Mouse (Mus musculus) c-Kit-positive CD71-negative TER-119-negative erythroid progenitor cells, embryonic 14.5 days (primary cell): Measurements from ENCODE around the gene Wipf2.
"Not testable (repeated sequence)": the region's sequence is repeated elsewhere in the genome, so short reads cannot be mapped to it uniquely, and the experiment has no call there.

Experiments used
- DNase-seq: peaks from one replicate; pipeline ENCODE4 v3.0.0-alpha.2; 2013; ENCODE audit warnings: low read depth

Gene Wipf2

DNA sequence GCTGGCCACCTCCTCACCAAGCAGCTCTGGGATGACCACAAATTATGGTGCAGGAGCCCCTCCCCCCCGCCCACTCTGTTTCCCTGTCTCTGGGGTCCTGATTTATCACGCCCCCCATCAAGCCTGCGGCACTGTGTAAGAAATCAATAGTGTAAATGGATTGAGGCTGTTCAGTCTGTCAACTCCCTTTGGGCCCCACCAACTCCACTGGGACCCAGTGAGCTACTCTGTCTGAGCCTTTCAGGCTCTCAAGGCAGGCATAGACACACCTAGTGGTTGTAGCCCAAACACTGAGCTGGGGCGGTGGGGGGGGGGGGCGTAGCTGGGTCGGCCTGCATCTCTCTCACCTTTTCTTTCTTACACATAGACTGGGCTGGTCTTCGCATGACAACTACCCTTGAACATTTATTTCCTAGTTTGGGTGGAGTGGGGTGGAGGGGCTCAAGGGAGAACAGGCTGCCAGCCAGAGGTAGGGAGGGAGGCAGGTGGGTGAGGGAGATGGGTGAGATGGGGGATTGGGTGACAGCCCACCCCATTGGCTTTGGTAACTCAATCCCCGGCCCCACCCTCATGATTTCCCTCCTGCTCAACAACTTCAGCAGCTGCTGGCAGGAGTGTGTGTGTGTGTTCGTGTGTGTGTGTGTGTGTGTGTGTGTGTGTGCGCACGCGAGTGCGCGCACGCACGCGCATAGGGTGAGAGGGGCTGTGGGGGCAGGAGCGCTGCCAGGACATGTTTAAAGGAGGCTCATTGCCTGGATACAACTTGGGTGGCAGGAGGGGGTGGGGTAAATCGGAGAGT lies 69.1 kb downstream of the Wipf2 start:
- DNase-seq = no peak

DNA sequence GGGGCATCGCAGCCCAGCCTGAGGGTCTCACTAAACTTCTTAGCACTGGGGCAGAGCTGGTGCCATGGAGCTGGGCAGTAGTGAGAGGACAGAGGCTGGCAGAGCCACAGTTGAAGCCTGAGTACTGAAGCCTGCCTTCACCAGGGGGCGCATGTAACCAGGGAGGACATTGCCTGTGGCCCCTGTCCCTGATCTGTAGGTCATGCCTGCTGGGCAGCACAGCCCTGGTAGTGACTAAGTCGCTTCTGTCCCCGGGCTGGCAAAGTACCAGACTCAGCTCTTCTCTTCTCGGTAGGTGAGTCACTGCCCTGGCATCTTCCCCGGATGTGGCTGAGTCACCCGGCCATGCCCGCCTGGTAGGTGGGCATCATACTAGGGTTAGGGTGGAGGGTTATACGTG lies 69.7 kb downstream of the Wipf2 start:
- no peak for DNase-seq

DNA sequence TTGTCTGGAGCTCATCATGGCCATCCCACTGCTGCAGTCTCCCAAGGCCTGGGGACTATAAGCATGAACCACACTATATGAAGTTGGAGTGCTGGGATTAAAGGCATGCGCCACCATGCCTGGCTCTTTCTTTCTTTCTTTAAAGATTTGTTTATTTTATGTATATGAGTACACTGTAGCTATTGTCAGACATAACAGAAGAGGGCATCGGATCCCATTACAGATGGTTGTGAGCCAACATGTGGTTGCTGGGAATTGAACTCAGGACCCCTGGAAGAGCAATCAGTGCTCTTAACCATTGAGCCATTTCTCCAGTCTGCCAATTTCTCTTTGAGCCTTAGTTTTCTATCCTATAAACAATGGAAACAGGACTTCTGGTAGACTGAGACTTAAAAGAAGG lies 70.4 kb downstream of the Wipf2 start:
- not testable (repeated sequence) for DNase-seq

DNA sequence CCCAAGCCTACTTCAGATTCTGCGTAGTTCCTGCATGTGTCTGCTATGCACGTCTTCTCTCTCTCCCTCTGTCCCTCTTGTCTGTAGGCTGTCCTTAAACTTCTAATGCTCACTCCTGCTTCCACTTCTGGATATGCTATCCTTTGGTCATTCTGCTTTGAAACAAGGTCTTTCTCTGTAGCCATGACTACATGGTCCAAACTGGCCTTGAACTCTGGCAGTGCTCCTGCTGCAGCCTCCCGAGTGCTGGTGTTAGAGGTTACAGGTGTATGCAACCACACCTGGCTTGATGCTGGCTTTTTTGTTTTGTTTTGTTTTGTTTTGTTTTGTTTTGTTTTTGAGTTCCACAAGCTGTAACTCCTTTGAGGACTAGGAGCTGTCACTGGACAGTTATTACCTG lies 70.9 kb downstream of the Wipf2 start:
- no peak for DNase-seq

DNA sequence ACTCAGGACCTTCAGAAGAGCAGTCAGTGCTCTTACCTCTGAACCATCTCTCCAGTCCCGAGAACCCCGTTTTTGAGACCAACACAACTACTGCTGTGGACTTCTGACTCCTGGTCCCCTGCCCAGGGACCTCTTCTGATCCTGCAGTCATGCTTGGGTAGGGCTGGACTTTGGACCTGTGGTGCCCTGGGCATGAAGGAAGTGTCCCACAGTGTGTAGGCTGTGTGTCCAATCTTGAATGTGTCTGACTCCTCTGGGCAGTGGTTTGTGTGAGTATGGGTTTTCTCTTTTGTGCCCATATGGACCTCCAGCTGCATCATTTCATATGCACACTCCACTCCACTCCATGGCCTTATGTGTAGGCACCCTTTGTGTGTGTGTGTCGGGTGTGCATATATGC lies 71.7 kb downstream of the Wipf2 start:
- DNase-seq = no peak

DNA sequence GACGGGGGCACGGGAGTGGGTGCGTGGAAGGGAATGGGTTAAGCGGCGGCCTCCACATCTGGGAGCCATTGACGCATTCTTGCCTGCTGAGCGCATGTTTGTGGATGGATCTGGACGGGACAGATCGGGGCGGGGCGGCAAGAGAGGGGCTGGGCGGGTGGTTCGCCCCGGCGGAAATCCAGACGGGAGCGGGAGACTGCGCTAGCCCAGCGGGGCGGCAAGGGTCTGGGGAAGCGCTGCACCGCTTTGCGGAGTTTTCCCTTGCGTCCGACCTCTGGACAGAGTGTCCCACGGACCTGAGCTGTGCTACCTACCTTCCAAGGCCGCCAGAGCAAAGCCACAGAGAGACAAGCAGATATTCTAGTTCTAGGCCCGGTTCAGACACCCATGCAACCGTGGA lies 72.7 kb downstream of the Wipf2 start:
- DNase-seq = no peak

DNA sequence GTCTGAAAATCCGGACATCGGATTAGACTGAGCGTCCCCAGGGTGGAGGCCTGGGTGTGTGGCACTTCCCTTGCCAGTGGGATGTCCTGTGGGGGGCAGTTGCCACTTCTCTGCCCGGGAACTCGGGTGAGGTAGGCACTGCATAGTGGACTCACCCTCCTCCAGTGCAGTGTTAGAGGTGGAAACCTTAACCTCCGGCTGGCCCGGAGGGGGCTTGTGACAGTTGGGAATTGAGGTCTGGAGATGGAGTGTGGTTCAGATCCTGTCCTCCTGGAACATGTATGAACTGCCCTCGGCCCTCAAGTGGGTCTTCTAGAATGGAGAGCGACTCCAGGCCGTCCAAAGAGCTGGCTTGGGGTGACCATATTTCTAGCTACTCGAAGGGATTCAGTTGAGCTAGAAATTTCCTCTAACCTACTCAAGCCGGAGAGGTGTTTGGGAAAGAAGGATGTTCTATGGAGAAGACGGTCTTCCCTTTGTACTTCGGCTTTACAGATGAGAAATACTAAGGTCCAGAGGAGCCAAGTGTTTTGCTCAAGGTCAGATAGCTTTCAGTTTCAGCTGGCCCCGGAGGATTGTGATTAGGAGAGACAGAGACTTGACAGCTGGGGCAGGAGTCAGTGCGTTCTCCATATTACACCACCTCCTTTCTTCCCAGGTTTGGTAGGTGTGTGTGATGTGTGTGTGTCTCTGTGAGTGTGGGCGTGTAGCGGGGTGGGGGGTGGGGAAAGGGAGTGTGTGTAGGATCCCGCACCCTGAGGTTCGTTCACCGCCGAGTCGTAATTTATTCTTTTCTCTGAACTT lies 73.4 kb downstream of the Wipf2 start:
- DNase-seq = no peak

DNA sequence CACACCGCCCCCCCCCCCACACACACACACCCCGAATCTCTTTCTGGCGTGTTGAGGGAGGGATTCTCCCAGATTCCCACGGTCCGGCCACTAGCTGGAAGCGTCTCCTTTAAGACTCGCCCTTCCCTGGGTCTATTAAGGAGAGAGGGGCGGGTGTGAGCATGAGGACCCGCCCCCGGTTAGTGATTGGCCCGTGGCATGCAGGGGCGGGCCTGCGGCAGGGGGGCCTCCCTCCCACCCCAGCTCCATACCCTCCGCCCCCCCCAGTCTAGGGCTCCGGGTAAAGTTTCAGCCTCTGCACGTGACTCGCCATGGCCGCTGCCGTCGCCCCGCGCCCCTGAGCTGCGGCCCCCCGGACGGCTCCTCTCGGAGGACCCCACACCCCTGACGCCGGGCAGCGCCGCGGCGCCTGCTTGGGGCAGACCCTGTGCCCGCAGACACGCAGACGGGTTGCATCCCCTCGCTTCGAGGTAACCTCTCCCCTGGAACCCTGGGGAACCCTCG lies 74.0 kb downstream of the Wipf2 start:
- no peak for DNase-seq

DNA sequence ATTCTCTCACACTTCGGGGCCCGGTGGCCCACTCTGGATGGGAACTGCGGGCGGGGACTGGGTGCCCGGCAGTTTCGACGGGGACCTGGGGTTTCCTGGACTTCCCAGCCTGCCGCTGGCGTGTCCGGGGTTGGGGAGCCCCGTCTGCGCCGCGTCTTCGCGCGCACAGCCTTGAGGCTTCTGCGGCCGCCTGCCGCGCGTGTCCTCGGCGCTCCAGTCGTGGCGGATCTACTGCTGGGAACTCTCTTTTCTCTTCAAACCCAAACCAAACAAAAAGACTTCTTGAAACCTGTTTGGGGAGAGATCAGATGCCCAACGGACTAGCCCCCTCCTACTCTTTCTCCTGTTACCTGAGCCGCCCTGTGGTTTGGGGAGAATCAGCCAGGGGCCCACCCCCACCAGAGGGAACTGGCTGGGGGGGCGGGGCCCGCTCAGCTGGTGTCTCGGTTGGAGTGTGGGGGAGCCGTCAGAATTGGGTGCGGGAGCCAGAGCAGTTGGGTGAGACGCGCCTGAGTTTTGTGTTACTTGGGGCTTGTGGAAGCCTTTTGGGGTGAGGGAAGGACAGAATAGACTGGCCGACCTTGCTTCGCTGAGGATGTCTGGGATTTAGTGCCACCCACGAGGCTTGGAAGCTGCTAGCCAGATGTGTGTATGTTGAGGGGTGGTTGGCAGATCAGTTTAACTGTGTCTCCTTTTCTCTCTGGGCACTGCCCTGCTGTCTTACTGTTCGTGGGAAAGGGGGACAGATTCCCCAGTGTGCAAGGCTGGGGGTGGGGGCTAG lies 74.7 kb downstream of the Wipf2 start:
- DNase-seq = no peak

DNA sequence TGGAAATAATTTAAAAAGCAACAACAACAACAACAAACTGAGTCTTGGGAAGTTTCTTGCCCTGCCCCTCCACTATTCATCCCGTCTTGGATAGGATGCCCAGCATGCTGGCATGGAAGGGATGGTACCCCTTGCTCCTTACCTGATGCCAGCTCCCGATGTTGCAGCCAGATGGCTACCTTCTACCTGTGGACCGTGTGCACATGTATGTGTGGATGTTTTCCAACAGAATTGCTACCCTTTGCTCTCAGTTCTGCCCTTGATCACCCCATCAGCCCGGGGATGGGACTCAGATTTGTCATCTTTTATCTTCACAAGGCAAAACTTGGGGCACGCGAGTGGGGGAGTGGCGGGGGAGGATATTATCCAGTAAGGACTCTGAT lies 75.3 kb downstream of the Wipf2 start:
- DNase-seq = no peak

DNA sequence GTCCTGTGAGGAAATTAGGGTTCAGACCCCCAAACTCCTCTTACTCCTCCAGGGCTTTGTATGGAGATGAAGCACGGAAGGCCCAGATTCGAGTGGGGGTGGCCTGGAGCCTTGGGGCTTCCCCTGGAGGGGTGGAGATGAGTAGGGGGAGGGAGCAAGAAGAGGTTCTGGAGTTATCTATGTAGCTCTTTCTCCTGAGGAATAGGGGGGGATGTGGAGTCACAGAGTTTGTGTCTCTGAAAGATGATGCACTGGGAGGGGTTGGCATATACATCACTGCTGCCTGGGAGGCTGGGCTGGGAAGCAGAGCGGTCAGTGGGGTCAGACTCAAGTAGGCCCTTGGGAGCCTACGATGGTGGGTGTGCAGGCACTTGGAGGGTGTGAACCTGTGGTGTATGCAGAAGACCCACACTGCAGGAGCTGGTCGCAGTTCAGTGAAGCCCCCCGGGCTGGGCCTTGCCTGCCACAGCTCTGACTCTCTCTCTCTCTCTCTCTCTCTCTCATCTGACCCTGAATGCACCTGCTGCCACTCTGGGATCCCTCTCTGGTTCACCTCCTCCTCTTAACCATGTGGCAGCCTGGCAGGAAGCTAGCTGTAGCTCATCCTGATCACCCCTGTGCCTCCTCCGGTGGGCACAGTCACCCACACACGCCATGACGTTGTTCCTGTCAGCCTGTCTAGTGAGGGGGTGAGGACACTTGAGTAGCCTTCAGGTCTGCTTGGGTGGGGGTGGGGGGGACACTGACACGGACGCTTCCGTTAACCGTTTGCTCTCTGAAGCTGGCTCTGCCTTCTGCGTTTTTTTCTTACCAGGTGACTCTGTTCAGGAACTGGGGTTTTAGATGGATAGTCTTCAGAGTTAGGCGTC lies 75.9 kb downstream of the Wipf2 start:
- DNase-seq = no peak

DNA sequence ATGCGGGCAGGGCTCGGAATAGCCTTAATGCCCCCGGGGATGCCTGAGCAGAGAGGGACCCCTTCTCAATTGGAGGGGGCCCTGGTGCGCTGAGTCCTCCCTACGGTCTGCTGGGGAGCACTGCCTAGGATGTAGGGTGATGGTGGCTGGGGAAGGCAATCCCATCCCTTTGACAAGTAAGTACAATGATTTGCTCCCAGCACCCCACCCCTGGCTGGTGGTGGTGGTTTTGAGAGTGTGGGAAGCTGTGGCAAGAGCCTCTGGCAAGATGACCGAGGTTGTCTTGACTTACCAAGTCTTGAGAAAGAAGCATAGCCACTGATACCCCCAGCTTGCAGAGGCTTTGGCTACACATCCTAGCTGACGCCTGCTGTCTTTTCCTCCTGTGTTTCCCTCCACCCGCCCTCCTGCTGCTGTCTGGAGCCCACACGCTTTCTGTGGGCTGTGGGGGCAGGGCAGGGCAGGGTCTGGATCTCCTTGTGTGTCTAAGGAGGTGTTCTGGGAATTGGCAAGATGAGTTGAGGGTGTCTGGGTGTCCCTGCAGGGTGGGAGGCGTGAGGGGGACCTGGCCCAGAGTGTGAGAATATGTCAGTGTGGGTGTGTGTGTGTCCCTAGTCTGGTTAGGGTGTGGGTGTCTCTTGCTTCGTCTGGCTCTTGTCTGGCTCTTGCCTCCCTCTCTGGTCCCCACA lies 76.7 kb downstream of the Wipf2 start:
- DNase-seq = no peak

DNA sequence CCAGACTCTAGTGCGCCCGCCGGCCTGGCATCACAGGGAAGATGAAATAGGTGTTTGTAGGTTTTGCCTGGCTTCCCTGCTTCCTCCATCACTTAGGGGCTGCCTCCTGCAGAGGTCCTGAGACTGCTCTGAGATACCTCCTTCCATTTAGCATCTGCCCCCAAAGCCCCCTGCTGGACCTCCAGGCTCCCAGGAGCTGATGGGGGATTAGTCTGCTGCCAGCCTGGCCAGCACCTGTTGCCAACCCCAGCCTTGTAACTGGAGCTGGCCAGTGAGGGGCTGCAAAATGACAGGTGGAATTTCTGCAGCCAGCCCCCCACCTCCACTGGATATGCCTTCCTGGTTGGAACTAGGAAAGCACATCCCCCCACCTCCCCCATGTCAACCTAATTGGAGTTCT lies 77.3 kb downstream of the Wipf2 start:
- DNase-seq = no peak

DNA sequence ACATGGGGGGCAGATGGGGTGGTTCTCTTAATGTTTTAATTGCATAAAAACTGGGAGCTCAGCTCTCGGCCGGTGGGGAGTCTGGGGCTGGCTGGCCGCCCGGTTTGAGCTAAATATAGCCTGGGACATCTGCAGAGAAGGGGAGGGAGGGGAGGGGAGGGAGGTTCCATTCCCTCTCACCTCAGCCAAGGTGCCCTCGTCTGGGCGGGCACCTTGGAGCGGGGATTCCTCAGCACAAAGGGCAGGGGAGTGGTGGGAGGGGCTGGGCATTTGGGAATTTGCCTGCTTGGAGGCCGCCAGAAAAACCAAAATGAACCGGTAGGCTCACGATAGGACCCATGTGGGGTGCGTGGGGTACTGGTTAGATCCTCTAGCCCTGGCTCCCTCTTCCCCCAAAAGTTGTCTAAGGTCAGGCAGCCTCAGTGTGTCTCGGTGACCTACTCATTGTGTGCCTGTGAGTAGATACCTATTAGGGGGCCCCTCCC lies 77.9 kb downstream of the Wipf2 start:
- no peak for DNase-seq

DNA sequence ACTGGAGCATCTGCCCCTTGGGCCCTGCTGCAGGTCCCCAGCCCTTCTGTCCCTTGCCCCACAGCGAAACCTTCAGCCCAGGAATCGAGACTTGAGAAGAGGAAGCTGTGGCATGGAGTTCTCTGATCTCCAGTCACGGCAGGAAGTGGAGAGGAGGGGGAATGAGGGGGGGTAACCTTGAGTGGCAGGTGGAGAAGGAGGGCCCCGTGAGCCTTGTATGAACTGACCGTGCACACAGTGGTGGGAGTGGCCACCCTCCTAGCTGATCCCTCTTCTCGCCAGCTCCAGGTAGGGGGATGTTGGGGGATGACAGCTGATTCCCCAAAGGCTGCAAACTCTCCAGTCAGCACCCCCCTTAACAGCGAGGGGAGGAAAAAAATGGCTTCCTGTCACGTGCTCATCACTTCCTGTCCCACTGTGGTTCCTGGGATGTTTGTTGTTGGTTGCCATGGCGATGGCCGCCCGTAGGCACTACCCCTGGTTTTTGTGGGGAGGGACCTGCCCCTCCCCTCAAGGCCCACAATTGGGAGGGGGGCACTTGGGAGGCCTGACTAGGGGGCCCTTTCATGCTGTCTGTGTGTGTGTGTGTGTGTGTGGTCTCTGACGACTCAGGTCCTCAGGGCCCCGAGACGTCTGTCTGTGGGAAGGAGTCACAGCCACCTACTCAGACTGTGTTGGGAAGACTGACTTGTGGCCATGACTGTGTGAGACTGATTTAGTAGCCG lies 78.5 kb downstream of the Wipf2 start:
- DNase-seq = peak; percentile 90

DNA sequence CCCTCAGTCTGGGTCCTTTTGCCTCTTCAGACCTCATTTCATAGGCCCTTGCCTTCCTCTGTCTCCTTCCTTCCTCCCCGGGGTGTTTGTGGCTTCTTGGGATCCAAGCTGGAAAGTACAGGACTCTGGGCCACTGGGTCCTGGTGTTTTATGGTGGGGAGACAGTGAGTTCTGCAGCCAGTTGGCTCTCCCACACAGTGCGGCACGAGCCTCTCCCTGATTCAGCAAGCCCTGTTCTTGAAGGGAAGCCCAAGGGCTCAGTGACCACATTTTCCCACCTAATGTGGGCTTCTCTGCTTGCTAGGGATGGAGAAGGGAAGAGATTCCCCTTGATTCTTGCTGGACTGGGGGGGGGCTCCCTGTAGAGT lies 79.1 kb downstream of the Wipf2 start:
- no peak for DNase-seq

DNA sequence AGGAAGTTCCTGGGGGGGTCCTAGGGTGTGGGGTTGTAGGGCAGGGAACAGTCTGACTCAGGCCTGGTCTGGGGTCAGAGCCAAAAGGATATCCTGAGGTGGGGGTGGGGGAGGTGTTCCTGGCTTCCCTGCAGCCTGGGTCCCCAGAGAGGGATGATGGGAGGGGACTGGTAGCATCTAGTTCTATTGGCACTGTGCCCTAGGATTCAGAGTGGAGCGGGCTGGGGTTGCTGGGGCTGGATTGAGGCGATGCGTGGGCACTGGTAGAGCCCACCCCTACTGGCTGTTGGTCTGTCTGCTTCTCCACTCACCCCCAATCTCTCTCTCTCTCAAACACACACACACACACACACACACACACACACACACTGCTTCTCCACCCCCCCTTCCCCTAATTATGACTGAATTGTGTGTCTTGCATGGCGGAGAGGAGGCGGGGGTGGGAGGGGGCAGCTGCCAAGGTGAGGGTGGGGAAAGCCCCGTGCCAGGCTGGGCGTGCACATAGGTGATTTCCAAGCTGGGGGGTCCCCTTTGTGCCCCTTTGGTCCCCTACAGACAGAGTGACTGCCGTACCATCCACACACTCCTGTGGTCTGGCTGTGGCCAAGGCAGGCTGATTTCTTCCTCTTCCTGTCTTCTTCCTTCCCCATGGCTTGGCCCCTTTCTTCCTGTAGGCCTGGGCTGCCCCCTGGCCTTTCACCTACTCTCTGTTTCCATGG lies 79.6 kb downstream of the Wipf2 start:
- no peak for DNase-seq

DNA sequence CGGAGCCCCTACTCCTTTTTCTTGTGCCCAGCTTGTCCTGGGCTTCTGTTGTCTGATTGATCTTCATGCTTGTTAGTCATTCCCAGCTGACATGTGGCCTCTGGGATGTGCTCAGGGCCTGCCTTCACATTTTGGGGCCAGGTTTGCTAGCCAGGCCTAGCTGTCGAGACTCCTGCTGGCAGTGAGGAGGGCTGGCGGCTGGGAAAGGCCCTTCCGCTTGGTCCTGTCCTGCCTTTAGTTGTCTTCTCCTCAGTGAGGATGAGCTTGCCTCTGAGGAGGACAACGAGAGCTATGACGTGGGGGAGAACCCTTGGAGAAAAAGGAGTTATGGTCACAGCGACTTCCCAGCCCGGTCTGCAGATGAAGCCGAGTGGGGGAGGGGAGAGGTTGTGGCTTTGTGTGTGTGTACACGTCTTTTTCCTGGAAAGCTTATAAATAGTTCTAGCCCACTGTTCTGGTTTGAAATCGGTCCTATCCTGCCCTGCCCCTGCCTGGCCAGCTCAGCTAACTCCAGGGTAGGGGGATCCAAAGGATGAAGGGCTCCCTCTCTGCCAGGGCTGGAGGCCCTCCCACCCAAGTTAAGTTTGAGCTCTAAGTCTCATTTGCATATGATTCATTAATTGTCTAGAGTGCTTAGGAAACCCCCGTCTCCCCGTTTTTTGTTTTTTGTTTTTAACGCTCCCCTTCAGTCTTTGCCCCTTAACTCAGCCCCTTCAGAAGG lies 80.5 kb downstream of the Wipf2 start:
- no peak for DNase-seq
